Comparison of ENCODE assay signal across 8 mouse cellular contexts in genomic region chr16:59683434-59683833, GRCm38 (mm10). TPM values are rescaled to one million over a fixed set of nuclear protein-coding genes. Genes with fewer than 3 reads are reported as not detected.
DNase-seq lines count a peak whose midpoint lies in the region; ATAC-seq lines count a peak whose summit lies in the region.

No protein-coding gene starts in this region.

- ATAC-seq in forebrain, embryonic 13.5 days = peak; percentile 93
- ATAC-seq in hindbrain, embryonic 15.5 days (ENCODE audit: low FRiP score, low read depth) = peak; percentile 88

- no peaks in the 10 kb centered on the region for H3K9me3 ChIP-seq in forebrain, embryonic 13.5 days (replicated peaks)
- H3K9me3 ChIP-seq in hindbrain, embryonic 15.5 days = no peaks in the 10 kb centered on the region

- no peaks in the 10 kb centered on the region for H3K36me3 ChIP-seq in forebrain, embryonic 13.5 days (ENCODE audit: poor library complexity, severe bottlenecking)
- H3K36me3 ChIP-seq in hindbrain, embryonic 15.5 days = no peaks in the 10 kb centered on the region

- no peak overlapping the region for H3K4me3 ChIP-seq in forebrain, embryonic 13.5 days
- H3K4me3 ChIP-seq in hindbrain, embryonic 15.5 days = no peak overlapping the region

- 6% methylated on average over 8 of the region's 8 CpGs for WGBS in forebrain, embryonic 13.5 days
- 5% methylated on average over 8 of the region's 8 CpGs for WGBS in hindbrain, embryonic 15.5 days

- H3K27me3 ChIP-seq in forebrain, embryonic 13.5 days = no peaks in the 10 kb centered on the region
- H3K27me3 ChIP-seq in hindbrain, embryonic 15.5 days = no peaks in the 10 kb centered on the region

- H3K27ac ChIP-seq in forebrain, embryonic 13.5 days = no peak overlapping the region
- H3K27ac ChIP-seq in hindbrain, embryonic 15.5 days (replicated peaks) = no peak overlapping the region

- H3K4me1 ChIP-seq in forebrain, embryonic 13.5 days = no peaks in the 10 kb centered on the region
- H3K4me1 ChIP-seq in hindbrain, embryonic 15.5 days (replicated peaks) = peaks cover 7% of the 10 kb centered on the region; the same call in 1 of the 2 replicates

- no peak overlapping the region for H3K9ac ChIP-seq in forebrain, embryonic 13.5 days
- no peak overlapping the region for H3K9ac ChIP-seq in hindbrain, embryonic 15.5 days

- DNase-seq in MN1 (ENCODE audit: low spot score) = peak; percentile 78
- DNase-seq in c-Kit-positive CD71-negative TER-119-negative erythroid progenitor cells, embryonic 14.5 days (ENCODE audit: low read depth) = peak; percentile 35
- DNase-seq in layer of hippocampus, postnatal 14 days (ENCODE audit: low spot score in 2 of 2) = peak; percentile 76 to 92
- peak; percentile 65 for DNase-seq in lung, postnatal 36 days
- DNase-seq in right cerebral cortex, adult 2 months (ENCODE audit: low spot score in 2 of 2) = peak; percentile 78 to 87
- peak; percentile 9 for DNase-seq in yolk sac, embryonic 10.5 days (ENCODE audit: low spot score)

- H3K4me2 ChIP-seq in forebrain, embryonic 13.5 days = peak overlapping the region; percentile 20; the same call in 1 of the 2 replicates
- H3K4me2 ChIP-seq in hindbrain, embryonic 15.5 days = peak overlapping the region; percentile 44

RNA-seq across cellular contexts. Expression of gene Arl6, which starts 44.2 kb away (rescaled TPM):
- 53.5 and 53.8 TPM in 2 replicates for polyA plus RNA-seq in forebrain, embryonic 13.5 days (2015; fragmentation: Nextera tagmentation; extraction: Ambion mirVana)
- 53.0 and 56.4 TPM in 2 replicates for polyA plus RNA-seq in hindbrain, embryonic 15.5 days (2015; fragmentation: Nextera tagmentation; extraction: Ambion mirVana)
- total RNA-seq in layer of hippocampus, postnatal 14 days (2021) = 10 to 100 TPM; 22.9 to 24.4 TPM

Comparison
In these comparisons a context has a peak if more than half of its experiments do, and no peak if none do; other contexts are left out.
1. DNase-seq: peak in every context shown above with its lines; median percentile 84 in layer of hippocampus, postnatal 14 days; 82 in right cerebral cortex, adult 2 months; 78 in MN1; 65 in lung, postnatal 36 days; 35 in c-Kit-positive CD71-negative TER-119-negative erythroid progenitor cells, embryonic 14.5 days; 9 in yolk sac, embryonic 10.5 days.